Mouse (Mus musculus) megakaryocyte, embryonic 14.5 days (primary cell): ENCODE data around the gene Mapkapk2.

ENCODE experiments used
- FLI1 ChIP-seq: IDR thresholded peaks from 2 replicates; pipeline ENCODE4 v1.6.1; 2012; ENCODE audit warnings: low read length, inconsistent platforms, mixed read lengths
- GATA1 ChIP-seq: IDR thresholded peaks from 3 replicates; pipeline ENCODE4 v1.6.1; 2012; ENCODE audit warnings: mixed read lengths, low read length, inconsistent platforms, borderline replicate concordance

GRCm38 (mm10) chr1:131062821-131063220 is 34.8 kb downstream of the Mapkapk2 start:
- TF ChIP-seq GATA1 (no peak), FLI1 (no peak)
